Mouse (Mus musculus): ENCODE data around the gene Nfkbib. TPM values are rescaled to one million over a fixed set of nuclear protein-coding genes. Genes with fewer than 3 reads are reported as not detected.

Nfkbib gene
- polyA plus RNA-seq, 1 experiment from 2014 or later, result 43.1 TPM

DNA sequence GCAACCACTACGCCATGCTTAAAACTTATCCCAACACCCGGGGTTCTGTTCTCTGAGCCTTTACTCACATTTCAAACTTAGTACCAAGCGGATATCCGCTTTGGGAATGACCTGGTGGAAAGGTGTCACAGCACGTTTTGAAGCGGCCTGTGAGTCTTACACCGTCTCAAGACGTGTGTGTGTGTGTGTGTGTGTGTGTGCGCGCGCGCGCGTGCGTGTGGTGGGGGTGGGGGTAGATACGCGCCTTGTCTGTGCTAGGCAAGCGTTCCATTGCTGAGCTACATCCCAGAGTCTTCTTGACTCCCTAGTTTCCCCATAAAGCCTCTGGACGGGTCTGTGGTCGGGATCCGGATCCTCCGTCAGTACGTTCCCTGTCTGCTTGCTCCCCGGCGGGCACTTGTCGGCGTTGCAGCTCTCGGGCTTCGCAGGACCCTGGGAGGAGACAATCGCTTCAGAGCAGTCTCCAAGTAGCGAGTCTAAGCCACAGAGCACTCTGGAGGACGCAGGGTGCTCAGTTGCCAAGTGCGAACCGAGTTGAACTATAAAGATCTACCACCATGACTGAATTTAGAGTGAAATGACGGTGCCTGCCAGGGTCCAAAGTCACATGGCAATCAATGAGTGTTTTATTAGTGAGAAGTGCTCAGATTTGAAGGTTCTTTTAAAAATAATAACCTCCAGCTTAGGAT lies 42.2 kb upstream of the Nfkbib start:
- Histone ChIP-seq H3K9ac (peak overlapping the region; percentile 97), H3K9me3 (replicated peaks) (no peaks in the 10 kb centered on the region), H3K27ac (peak overlapping the region; percentile 99), H3K4me3 (peak overlapping the region; percentile 93), H3K36me3 (peaks cover 29% of the 10 kb centered on the region), H3K4me1 (peaks cover 48% of the 10 kb centered on the region), H3K4me2 (peak overlapping the region; percentile 94), H3K27me3 (replicated peaks) (no peaks in the 10 kb centered on the region)
- 1% methylated on average over 35 of the region's 35 CpGs for WGBS (ENCODE audit: insufficient replicate concordance)
- ATAC-seq, result peak; percentile 38

GRCm38 (mm10) chr7:28808957-28809393 lies 41.7 kb upstream of the Nfkbib start:
- Histone ChIP-seq H3K9me3 (replicated peaks) (no peaks in the 10 kb centered on the region), H3K4me2 (peak overlapping the region; percentile 94), H3K9ac (peak overlapping the region; percentile 97), H3K27me3 (replicated peaks) (no peaks in the 10 kb centered on the region), H3K4me3 (peak overlapping the region; percentile 93), H3K36me3 (peaks cover 23% of the 10 kb centered on the region), H3K27ac (peak overlapping the region; percentile 99), H3K4me1 (peaks cover 47% of the 10 kb centered on the region)
- WGBS (ENCODE audit: insufficient replicate concordance), result under 1% methylated on average over 28 of the region's 32 CpGs
- peak; percentile 64 for ATAC-seq

GRCm38 (mm10) chr7:28808221-28808941 lies 41.1 kb upstream of the Nfkbib start, which contains the start of gene Hnrnpl:
Hnrnpl (plus strand) TSS chr7:28808541.
- Histone ChIP-seq H3K36me3 (peaks cover 17% of the 10 kb centered on the region), H3K27me3 (replicated peaks) (no peaks in the 10 kb centered on the region), H3K27ac (peak within 1 kb of the TSS; percentile 99), H3K9ac (peak within 1 kb of the TSS; percentile 97), H3K4me2 (peak within 1 kb of the TSS; percentile 94), H3K4me1 (peaks cover 47% of the 10 kb centered on the region), H3K4me3 (peak within 1 kb of the TSS; percentile 93), H3K9me3 (replicated peaks) (no peaks in the 10 kb centered on the region)
- ATAC-seq, result no peak
- 3% methylated on average over 35 of the region's 35 CpGs for WGBS (ENCODE audit: insufficient replicate concordance)

GRCm38 (mm10) chr7:28807641-28808220 lies 40.4 kb upstream of the Nfkbib start:
- H3K36me3 ChIP-seq, result peaks cover 10% of the 10 kb centered on the region
- no peak for ATAC-seq
- H3K27me3 ChIP-seq (replicated peaks), result no peaks in the 10 kb centered on the region
- WGBS (ENCODE audit: insufficient replicate concordance), result 53% methylated on average over 8 of the region's 8 CpGs
- H3K9ac ChIP-seq, result peak overlapping the region; percentile 97
- peak overlapping the region; percentile 99 for H3K27ac ChIP-seq
- peak overlapping the region; percentile 93 for H3K4me3 ChIP-seq
- H3K4me1 ChIP-seq, result peaks cover 47% of the 10 kb centered on the region
- no peaks in the 10 kb centered on the region for H3K9me3 ChIP-seq (replicated peaks)
- H3K4me2 ChIP-seq, result peak overlapping the region; percentile 94

DNA sequence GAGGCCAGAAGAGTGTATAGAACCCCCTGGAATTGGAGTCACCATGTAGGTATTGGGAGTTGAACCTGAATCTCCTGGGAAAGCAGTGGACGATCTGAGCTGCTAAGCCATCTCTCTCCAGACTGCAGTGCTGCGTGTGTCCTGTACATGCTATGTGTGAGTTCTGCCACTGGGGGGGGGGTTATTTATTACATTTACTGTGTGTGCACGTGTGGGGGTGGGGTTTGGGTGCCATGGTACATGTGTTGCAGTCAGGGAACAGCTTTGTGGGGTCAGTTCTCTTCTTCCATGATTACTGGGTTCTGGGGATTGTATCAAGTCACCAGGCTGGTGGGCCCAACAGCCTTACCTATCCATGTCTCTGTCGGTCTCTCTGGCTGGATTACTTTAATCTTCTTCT lies 39.6 kb upstream of the Nfkbib start:
- Histone ChIP-seq H3K9ac (no peak overlapping the region), H3K9me3 (replicated peaks) (no peaks in the 10 kb centered on the region), H3K4me1 (peaks cover 47% of the 10 kb centered on the region), H3K27ac (no peak overlapping the region; the same call in 1 of the 2 replicates), H3K4me3 (no peak overlapping the region), H3K4me2 (no peak overlapping the region), H3K36me3 (peaks cover 2% of the 10 kb centered on the region), H3K27me3 (replicated peaks) (no peaks in the 10 kb centered on the region)
- 68% methylated on average over 4 of the region's 4 CpGs for WGBS (ENCODE audit: insufficient replicate concordance)
- ATAC-seq, result no peak

DNA sequence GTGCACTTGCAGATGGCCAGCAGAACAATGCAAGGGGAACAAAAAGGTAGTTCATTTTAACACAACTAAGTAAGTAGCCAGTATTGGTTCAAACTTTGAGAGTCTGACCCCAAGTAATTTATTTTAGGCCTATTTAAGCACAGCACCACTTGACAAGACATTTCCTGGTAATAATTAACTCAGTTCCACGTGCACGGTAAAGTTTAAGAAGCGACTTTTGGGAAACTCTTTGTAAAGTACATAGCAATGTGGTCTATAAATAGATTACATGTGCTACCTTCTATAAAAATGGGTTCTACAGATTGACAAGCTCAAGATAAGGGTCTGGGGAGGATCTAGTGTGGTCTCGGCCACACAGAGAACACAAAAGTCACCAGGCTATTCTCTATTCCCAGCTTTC lies 36.4 kb upstream of the Nfkbib start:
- Histone ChIP-seq H3K36me3 (peaks cover 5% of the 10 kb centered on the region; the same call in 1 of the 2 replicates), H3K4me1 (peaks cover 54% of the 10 kb centered on the region), H3K27ac (peak overlapping the region; percentile 80), H3K4me3 (no peak overlapping the region), H3K9me3 (replicated peaks) (no peaks in the 10 kb centered on the region), H3K27me3 (replicated peaks) (no peaks in the 10 kb centered on the region), H3K9ac (no peak overlapping the region; the same call in 1 of the 2 replicates), H3K4me2 (no peak overlapping the region)
- 38% methylated on average over 4 of the region's 4 CpGs for WGBS (ENCODE audit: insufficient replicate concordance)
- no peak for ATAC-seq

DNA sequence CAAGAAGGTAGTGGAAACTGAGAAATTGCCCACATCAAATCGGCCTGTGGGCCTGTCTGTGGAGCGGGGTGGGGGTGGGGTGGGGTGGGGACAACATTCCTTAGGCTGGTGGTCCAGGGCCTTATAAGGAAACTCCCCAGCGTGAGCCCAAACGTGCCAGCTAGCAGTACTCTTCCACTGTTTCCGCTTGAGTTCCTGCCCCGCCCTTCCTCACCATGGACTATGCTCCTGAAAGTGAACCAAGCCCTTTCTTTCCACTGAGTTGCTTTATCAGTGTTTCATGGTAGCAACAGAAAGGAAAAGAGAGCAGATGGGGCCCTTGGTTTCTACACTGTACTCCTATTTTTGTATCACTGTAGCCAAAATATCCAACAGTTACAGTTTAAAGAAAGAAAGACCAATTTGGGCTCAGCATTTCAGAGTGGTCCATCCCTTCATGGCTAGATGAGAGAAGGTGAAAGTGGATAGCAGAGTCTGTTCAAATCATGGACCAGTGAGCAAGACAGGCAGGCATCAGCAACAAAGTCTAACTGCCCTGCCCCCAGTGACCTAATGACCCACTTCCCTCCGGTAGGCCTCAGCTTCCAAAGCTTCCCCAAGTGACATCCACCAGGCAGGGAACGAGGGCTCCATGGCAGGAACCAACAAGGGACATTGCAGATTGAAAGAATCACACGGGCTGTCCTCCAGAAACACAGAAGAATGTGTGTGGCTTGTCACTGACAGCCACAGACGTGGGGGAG lies 35.7 kb upstream of the Nfkbib start:
- peak overlapping the region; percentile 80 for H3K27ac ChIP-seq
- peak; percentile 69 for ATAC-seq
- H3K4me1 ChIP-seq, result peaks cover 48% of the 10 kb centered on the region
- H3K36me3 ChIP-seq, result peaks cover 10% of the 10 kb centered on the region; the same call in 1 of the 2 replicates
- 15% methylated on average over 10 of the region's 10 CpGs for WGBS (ENCODE audit: insufficient replicate concordance)
- H3K9me3 ChIP-seq (replicated peaks), result no peaks in the 10 kb centered on the region
- H3K27me3 ChIP-seq (replicated peaks), result no peaks in the 10 kb centered on the region
- H3K4me3 ChIP-seq, result no peak overlapping the region
- peak overlapping the region; percentile 40; the same call in 1 of the 2 replicates for H3K9ac ChIP-seq
- H3K4me2 ChIP-seq, result peak overlapping the region; percentile 48

DNA sequence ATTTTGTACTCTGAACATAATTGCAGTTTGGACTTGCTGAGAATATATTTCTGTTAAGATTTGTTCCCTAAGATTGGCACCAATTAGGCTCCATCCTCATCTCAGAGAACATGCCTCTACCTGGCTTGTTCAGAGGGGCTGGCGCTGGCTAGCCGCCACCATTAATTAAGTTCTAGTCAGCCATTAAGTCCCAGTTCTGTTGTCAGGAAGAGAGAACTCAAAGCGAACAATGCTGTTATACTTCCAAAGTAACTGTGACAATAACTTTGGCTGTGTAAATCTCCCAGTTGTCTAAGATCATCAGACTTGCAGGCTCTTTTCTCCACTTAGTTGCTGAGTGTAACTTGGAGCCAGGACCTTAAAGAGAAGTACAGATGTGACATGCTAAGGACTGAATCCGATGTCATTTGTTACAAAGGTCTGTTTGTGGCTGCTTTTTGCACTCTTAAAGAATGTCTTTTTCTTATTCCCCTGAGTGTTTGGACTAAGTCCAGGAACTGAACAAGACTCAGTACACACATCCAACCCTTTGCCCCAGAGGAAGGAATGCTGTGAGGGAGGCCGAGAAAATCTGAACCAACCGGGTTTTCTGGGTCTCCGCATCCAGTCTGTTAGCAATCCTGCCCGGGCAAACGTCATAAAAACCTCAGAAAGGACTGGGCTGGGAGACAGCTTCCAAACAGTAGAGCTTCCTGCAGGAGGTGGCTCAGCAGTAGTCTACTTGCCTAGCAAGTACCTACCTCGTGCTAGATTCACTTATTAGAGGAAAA lies 34.8 kb upstream of the Nfkbib start:
- H3K4me1 ChIP-seq, result peaks cover 47% of the 10 kb centered on the region
- WGBS (ENCODE audit: insufficient replicate concordance), result 47% methylated on average over 10 of the region's 10 CpGs
- ATAC-seq, result no peak
- no peaks in the 10 kb centered on the region for H3K9me3 ChIP-seq (replicated peaks)
- peak overlapping the region; percentile 48 for H3K4me2 ChIP-seq
- peaks cover 15% of the 10 kb centered on the region; the same call in 1 of the 2 replicates for H3K36me3 ChIP-seq
- H3K27me3 ChIP-seq (replicated peaks), result no peaks in the 10 kb centered on the region
- no peak overlapping the region for H3K4me3 ChIP-seq
- H3K9ac ChIP-seq, result 0 out of 2 replicates have a peak overlapping the region, but pooled peaks have one; percentile 40
- H3K27ac ChIP-seq, result peak overlapping the region; percentile 80

- Histone ChIP-seq H3K27me3 (replicated peaks) (no peaks in the 10 kb centered on the region), H3K4me2 (no peak overlapping the region), H3K36me3 (peaks cover 15% of the 10 kb centered on the region; the same call in 1 of the 2 replicates), H3K9me3 (replicated peaks) (no peaks in the 10 kb centered on the region), H3K27ac (peak overlapping the region; percentile 80; the same call in 1 of the 2 replicates), H3K4me3 (no peak overlapping the region), H3K9ac (no peak overlapping the region), H3K4me1 (peaks cover 50% of the 10 kb centered on the region)
- WGBS (ENCODE audit: insufficient replicate concordance), result 74% methylated on average over 3 of the region's 3 CpGs
- ATAC-seq, result no peak
Measured at GRCm38 (mm10) chr7:28801451-28801850, 34.1 kb upstream of the Nfkbib start.

DNA sequence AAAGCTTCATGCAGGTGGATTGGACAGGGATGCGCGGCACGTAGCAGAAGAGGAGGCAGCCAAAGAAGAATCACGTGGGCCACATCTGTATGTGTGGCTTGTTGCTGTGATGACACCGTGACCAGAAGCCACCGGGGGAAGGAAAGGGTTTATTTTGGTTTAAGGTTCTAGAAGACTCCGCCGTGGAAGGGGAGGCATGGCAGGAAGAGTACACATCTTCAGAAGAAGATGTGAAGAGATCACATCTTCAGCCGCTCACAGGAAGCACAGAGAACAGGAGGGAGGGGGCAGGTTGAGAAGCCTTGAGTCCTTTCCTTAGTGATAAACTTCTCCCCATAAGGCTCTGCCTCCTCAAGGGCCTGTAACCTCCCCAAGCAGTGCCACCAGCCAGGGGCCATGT lies 32.7 kb upstream of the Nfkbib start:
- peaks cover 15% of the 10 kb centered on the region; the same call in 1 of the 2 replicates for H3K36me3 ChIP-seq
- no peak overlapping the region for H3K27ac ChIP-seq
- H3K27me3 ChIP-seq (replicated peaks), result no peaks in the 10 kb centered on the region; the same call in 1 of the 2 replicates
- H3K4me1 ChIP-seq, result peaks cover 63% of the 10 kb centered on the region
- 87% methylated on average over 9 of the region's 9 CpGs for WGBS (ENCODE audit: insufficient replicate concordance)
- no peaks in the 10 kb centered on the region for H3K9me3 ChIP-seq (replicated peaks)
- no peak for ATAC-seq
- H3K9ac ChIP-seq, result no peak overlapping the region
- no peak overlapping the region for H3K4me3 ChIP-seq
- no peak overlapping the region for H3K4me2 ChIP-seq

DNA sequence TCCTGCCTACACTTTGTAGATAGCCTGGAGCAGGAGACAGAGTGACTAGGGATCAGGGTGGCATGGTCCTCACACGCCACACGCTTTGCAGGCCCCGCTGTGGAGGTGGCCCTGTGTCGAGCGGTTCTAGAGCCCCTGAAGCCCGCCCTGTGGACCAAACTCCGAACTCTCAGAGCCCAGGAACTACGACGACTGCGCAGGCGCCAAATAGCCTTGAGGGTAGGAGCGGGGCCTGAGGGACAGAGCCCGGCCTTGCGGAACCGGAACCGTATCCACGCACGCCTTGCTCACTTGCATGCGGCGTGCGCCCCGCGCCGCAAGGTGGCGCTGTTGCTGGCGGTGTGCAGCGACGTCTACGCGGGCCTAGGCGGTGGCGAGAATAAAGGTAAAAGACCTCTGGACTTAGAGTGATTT lies 29.3 kb upstream of the Nfkbib start:
- ATAC-seq, result peak; percentile 74
- Histone ChIP-seq H3K27ac (peak overlapping the region; percentile 72), H3K27me3 (replicated peaks) (no peaks in the 10 kb centered on the region; the same call in 1 of the 2 replicates), H3K36me3 (peaks cover 15% of the 10 kb centered on the region; the same call in 1 of the 2 replicates), H3K4me1 (peaks cover 40% of the 10 kb centered on the region), H3K4me3 (peak overlapping the region; percentile 62), H3K9me3 (replicated peaks) (no peaks in the 10 kb centered on the region), H3K4me2 (peak overlapping the region; percentile 87), H3K9ac (peak overlapping the region; percentile 76)
- 3% methylated on average over 32 of the region's 32 CpGs for WGBS (ENCODE audit: insufficient replicate concordance)

All from liver, embryonic 12.5 days (tissue).